18 mouse cellular contexts compared by ENCODE assay signal in the genomic region with DNA sequence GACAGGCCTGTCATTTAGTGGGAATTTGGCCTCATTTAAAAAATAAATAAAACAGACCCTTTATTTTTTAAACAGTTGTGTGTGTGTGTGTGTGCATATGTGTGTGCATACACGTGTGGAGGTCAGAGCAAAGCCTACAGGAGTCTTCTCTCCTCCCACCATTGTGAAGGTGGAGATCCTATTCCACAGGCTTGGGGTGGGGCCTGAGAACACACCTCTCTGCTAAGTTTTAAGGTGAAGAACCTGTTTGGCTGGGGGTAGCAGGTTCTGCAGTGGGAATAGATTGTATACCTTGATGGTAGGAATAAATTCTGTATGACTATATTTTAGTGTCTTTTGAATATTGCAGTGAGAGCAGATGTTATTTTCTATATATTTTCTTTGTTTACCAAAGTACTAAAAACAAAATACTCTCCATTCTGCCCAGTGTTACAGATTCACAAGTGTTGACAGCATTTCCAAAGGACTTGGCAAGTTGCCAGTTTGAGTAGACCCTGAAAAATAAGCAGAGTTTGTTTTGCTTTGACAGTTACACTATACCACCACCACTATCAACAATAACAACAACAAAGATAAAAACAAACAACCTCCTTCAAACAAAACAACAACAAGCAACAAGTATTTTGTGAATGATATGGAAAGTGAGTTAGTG. TPM values are rescaled to one million over a fixed set of nuclear protein-coding genes. Genes with fewer than 3 reads are reported as not detected.
DNase-seq lines count a peak whose midpoint lies in the region; ATAC-seq and TF ChIP-seq lines count a peak whose summit lies in the region.
"Had no signal": no experiment of that assay in that cellular context is flagged by ENCODE, and none has a peak within 500 bp of the region (broad histone marks: within the 10 kb centered on the region; RNA-seq: fewer than 3 reads in every experiment).

No protein-coding gene starts in this region.

- H3K4me2 ChIP-seq in intestine, embryonic 15.5 days (replicated peaks), result no peak overlapping the region
- H3K4me2 ChIP-seq in intestine, postnatal 0 days (replicated peaks; ENCODE audit: low read depth), result no peak overlapping the region
- H3K4me2 ChIP-seq in intestine, embryonic 16.5 days (ENCODE audit: low read depth, low read length), result no peak overlapping the region
- H3K4me2 ChIP-seq: heart, embryonic 13.5 days; hindbrain, embryonic 12.5 days had no signal

- no peak overlapping the region for H3K4me3 ChIP-seq in intestine, embryonic 15.5 days (replicated peaks)
- H3K4me3 ChIP-seq in intestine, postnatal 0 days (ENCODE audit: low read depth, low read length), result no peak overlapping the region
- H3K4me3 ChIP-seq in intestine, embryonic 16.5 days (ENCODE audit: low read length), result no peak overlapping the region
- H3K4me3 ChIP-seq: heart, embryonic 13.5 days; hindbrain, embryonic 12.5 days had no signal

- peak; percentile 47; the same call in 1 of the 2 replicates for ATAC-seq in intestine, embryonic 15.5 days
- ATAC-seq in intestine, postnatal 0 days, result no peak
- ATAC-seq in intestine, embryonic 16.5 days, result peak; percentile 46; the same call in 1 of the 2 replicates
- ATAC-seq: forebrain, postnatal 0 days; hindbrain, embryonic 16.5 days had no signal

- H3K27me3 ChIP-seq in intestine, embryonic 15.5 days (replicated peaks), result no peaks in the 10 kb centered on the region
- H3K27me3 ChIP-seq in intestine, postnatal 0 days (replicated peaks; ENCODE audit: control insufficient read depth, insufficient read depth, low read length), result no peaks in the 10 kb centered on the region
- H3K27me3 ChIP-seq in intestine, embryonic 16.5 days (replicated peaks; ENCODE audit: control insufficient read depth, insufficient read depth, low read length), result no peaks in the 10 kb centered on the region
- H3K27me3 ChIP-seq: heart, embryonic 13.5 days; hindbrain, embryonic 12.5 days had no signal

- no peaks in the 10 kb centered on the region for H3K9me3 ChIP-seq in intestine, embryonic 15.5 days
- H3K9me3 ChIP-seq in intestine, postnatal 0 days (ENCODE audit: control insufficient read depth), result no peaks in the 10 kb centered on the region
- no peaks in the 10 kb centered on the region for H3K9me3 ChIP-seq in intestine, embryonic 16.5 days (ENCODE audit: control insufficient read depth, low read length)
- H3K9me3 ChIP-seq: heart, embryonic 13.5 days; hindbrain, embryonic 12.5 days had no signal

- WGBS in intestine, embryonic 15.5 days, result 41% methylated on average over 1 of the region's 1 CpGs
- 15% methylated on average over 1 of the region's 1 CpGs for WGBS in intestine, postnatal 0 days
- 33% methylated on average over 1 of the region's 1 CpGs for WGBS in intestine, embryonic 16.5 days

- peaks cover 10% of the 10 kb centered on the region; the same call in 1 of the 2 replicates for H3K4me1 ChIP-seq in intestine, embryonic 15.5 days (replicated peaks)
- H3K4me1 ChIP-seq in intestine, postnatal 0 days (replicated peaks; ENCODE audit: control insufficient read depth, insufficient read depth, low read length), result no peaks in the 10 kb centered on the region
- peaks cover 10% of the 10 kb centered on the region for H3K4me1 ChIP-seq in intestine, embryonic 16.5 days (ENCODE audit: control insufficient read depth, insufficient read depth, low read length)

- no peak overlapping the region for H3K27ac ChIP-seq in intestine, embryonic 15.5 days
- no peak overlapping the region for H3K27ac ChIP-seq in intestine, postnatal 0 days (ENCODE audit: low read depth, low read length)
- H3K27ac ChIP-seq in intestine, embryonic 16.5 days (ENCODE audit: low read length), result no peak overlapping the region
- H3K27ac ChIP-seq: heart, embryonic 13.5 days; hindbrain, embryonic 12.5 days had no signal

- 0 out of 2 replicates have a peak, but pooled peaks cover 3% of the 10 kb centered on the region for H3K36me3 ChIP-seq in intestine, embryonic 15.5 days
- no peaks in the 10 kb centered on the region for H3K36me3 ChIP-seq in intestine, postnatal 0 days (ENCODE audit: control insufficient read depth, insufficient read depth)
- H3K36me3 ChIP-seq in intestine, embryonic 16.5 days (ENCODE audit: control insufficient read depth, insufficient read depth, low read length), result no peaks in the 10 kb centered on the region
- H3K36me3 ChIP-seq: hindbrain, embryonic 12.5 days had no signal

- TF ChIP-seq CTCF in intestine, postnatal 0 days (IDR thresholded peaks at IDR 0.05; ENCODE audit: low read depth), result no peak

- no peak overlapping the region for H3K9ac ChIP-seq in intestine, embryonic 15.5 days
- no peak overlapping the region for H3K9ac ChIP-seq in intestine, postnatal 0 days (ENCODE audit: low read depth, low read length)
- no peak overlapping the region for H3K9ac ChIP-seq in intestine, embryonic 16.5 days (ENCODE audit: low read depth, low read length)
- H3K9ac ChIP-seq: forebrain, postnatal 0 days; heart, embryonic 13.5 days; hindbrain, embryonic 12.5 days had no signal

- DNase-seq in urinary bladder, postnatal 14 days (ENCODE audit: low spot score), result peak; percentile 62
- DNase-seq in urinary bladder, postnatal 10 days (ENCODE audit: low spot score), result no peak
- DNase-seq in embryo, embryonic 11 days, result no peak
- DNase-seq in frontal cortex, postnatal 25 days (ENCODE audit: low spot score in 2 of 2), result no peak
- DNase-seq: adrenal gland, postnatal 10 days; cerebellum, adult 11-12 months; cerebellum, adult 9-10 months; cerebellum, postnatal 25 days; forebrain, postnatal 0 days; gastrocnemius, postnatal 36 days; heart, adult 11 months; heart, postnatal 36 days had no signal

RNA-seq across cellular contexts. Expression of gene Pard3, which starts 35.9 kb away (rescaled TPM):
- polyA plus RNA-seq in intestine, embryonic 15.5 days (2015; fragmentation: Nextera tagmentation; extraction: Ambion mirVana), result 24.5 and 25.9 TPM in 2 replicates
- polyA plus RNA-seq in intestine, postnatal 0 days (2015; fragmentation: Nextera tagmentation; extraction: Ambion mirVana), result 12.5 and 14.2 TPM in 2 replicates
- 17.3 and 19.1 TPM in 2 replicates for polyA plus RNA-seq in intestine, embryonic 16.5 days (2015; fragmentation: Nextera tagmentation; extraction: Ambion mirVana)
